Mouse (Mus musculus) 3T3-L1 (cell line): Measurements from ENCODE around the gene Actn4.
A peak's percentile ranks its signal among the peaks of the same experiment; 100 is the strongest.
"Not testable (repeated sequence)": the region's sequence is repeated elsewhere in the genome, so short reads cannot be mapped to it uniquely, and the experiment has no call there.

Experiments used
- DNase-seq: peaks from one replicate; pipeline ENCODE4 v3.0.0-alpha.2; 2015; ENCODE audit warnings: low read depth, low spot score

The Actn4 gene

GRCm38 (mm10) chr7:28969672-28970394, 7.7 kb upstream of the Actn4 start:
- DNase-seq, result no peak

- no peak for DNase-seq
Measured at GRCm38 (mm10) chr7:28969271-28969670, 7.1 kb upstream of the Actn4 start.

- DNase-seq, result not testable (repeated sequence)
Measured at GRCm38 (mm10) chr7:28968120-28968519, 6.0 kb upstream of the Actn4 start.

GRCm38 (mm10) chr7:28966751-28967505, 4.8 kb upstream of the Actn4 start:
- no peak for DNase-seq

GRCm38 (mm10) chr7:28966181-28966580, 4.0 kb upstream of the Actn4 start:
- no peak for DNase-seq

- no peak for DNase-seq
Measured at GRCm38 (mm10) chr7:28965346-28965840, 3.3 kb upstream of the Actn4 start.

GRCm38 (mm10) chr7:28963399-28963923, 1.3 kb upstream of the Actn4 start:
- DNase-seq, result no peak

- DNase-seq, result no peak
Measured at GRCm38 (mm10) chr7:28961584-28961926, 585 bp downstream of the Actn4 start.

GRCm38 (mm10) chr7:28960354-28961046, 1.6 kb downstream of the Actn4 start:
- no peak for DNase-seq

GRCm38 (mm10) chr7:28959505-28960045, 2.6 kb downstream of the Actn4 start:
- no peak for DNase-seq

- DNase-seq, result no peak
Measured at GRCm38 (mm10) chr7:28958770-28959169, 3.4 kb downstream of the Actn4 start.

GRCm38 (mm10) chr7:28957997-28958725, 4.0 kb downstream of the Actn4 start:
- DNase-seq, result no peak

- no peak for DNase-seq
Measured at GRCm38 (mm10) chr7:28957286-28957685, 4.9 kb downstream of the Actn4 start.

- DNase-seq, result no peak
Measured at GRCm38 (mm10) chr7:28956270-28956669, 5.9 kb downstream of the Actn4 start.

GRCm38 (mm10) chr7:28955295-28955897, 6.7 kb downstream of the Actn4 start:
- peak; percentile 63 for DNase-seq

GRCm38 (mm10) chr7:28954773-28955172, 7.4 kb downstream of the Actn4 start:
- peak; percentile 46 for DNase-seq

GRCm38 (mm10) chr7:28953476-28954376, 8.4 kb downstream of the Actn4 start:
- no peak for DNase-seq

GRCm38 (mm10) chr7:28952786-28953185, 9.4 kb downstream of the Actn4 start:
- DNase-seq, result peak; percentile 96

- DNase-seq, result peak; percentile 69
Measured at GRCm38 (mm10) chr7:28951764-28952163, 10.4 kb downstream of the Actn4 start.
